Mouse (Mus musculus) liver, embryonic 12.5 days (tissue): ENCODE results near the gene Lpcat4. TPM values are rescaled to one million over a fixed set of nuclear protein-coding genes. Genes with fewer than 3 reads are reported as not detected.

ENCODE experiments used
- ATAC-seq: fragments of 200-750 bp; cut with Nextera tagmentation; 2 replicates; pipeline ENCODE4 v1.8.0; 2017; ENCODE audit warnings: moderate number of reproducible peaks, mild to moderate bottlenecking, moderate library complexity
- H3K27ac ChIP-seq: fragments of 300-500 bp; sonication (generic); 2 replicates; pipeline ENCODE4 v1.5.1; 2016; ENCODE audit warnings: mild to moderate bottlenecking
- H3K27me3 ChIP-seq: fragments of 300-500 bp; sonication (generic); replicated peaks from 2 replicates; pipeline ENCODE4 v1.6.1; 2016; ENCODE audit warnings: mild to moderate bottlenecking, moderate library complexity
- H3K36me3 ChIP-seq: fragments of 300-500 bp; sonication (generic); 2 replicates; pipeline ENCODE4 v1.6.1; 2016; ENCODE audit warnings: mild to moderate bottlenecking, moderate library complexity
- H3K4me1 ChIP-seq: fragments of 300-500 bp; sonication (generic); 2 replicates; pipeline ENCODE4 v1.6.1; 2016
- H3K4me2 ChIP-seq: fragments of 300-500 bp; sonication (generic); 2 replicates; pipeline ENCODE4 v1.6.1; 2016; ENCODE audit warnings: mild to moderate bottlenecking, moderate library complexity
- H3K4me3 ChIP-seq: fragments of 300-500 bp; sonication (generic); 2 replicates; pipeline ENCODE4 v1.5.1; 2016; ENCODE audit warnings: mild to moderate bottlenecking, moderate library complexity
- H3K9ac ChIP-seq: fragments of 300-500 bp; sonication (generic); 2 replicates; pipeline ENCODE4 v1.6.1; 2016; ENCODE audit warnings: mild to moderate bottlenecking, moderate library complexity
- H3K9me3 ChIP-seq: fragments of 300-500 bp; sonication (generic); replicated peaks from 2 replicates; pipeline ENCODE4 v1.6.1; 2016; ENCODE audit warnings: mild to moderate bottlenecking, moderate library complexity
- WGBS: fragments of 180-500 bp; shearing (Covaris S2); methylation state at CpG from one replicate; pipeline ENCODE4 v1.1.7; 2016; ENCODE audit not compliant: insufficient replicate concordance; 5-methylcytosine and 5-hydroxymethylcytosine counted together
- polyA plus RNA-seq: library from polyadenylated mRNA; unstranded; fragments of >200 nt; fragmentation: Nextera tagmentation; extraction: Ambion mirVana; gene quantifications from 2 replicates; pipeline ENCODE4 v1.2.1, GENCODE M21; 2016

Gene Lpcat4
- polyA plus RNA-seq, 1 experiment from 2014 or later = 5.9 TPM

GRCm38 (mm10) chr2:112264364-112264763 lies 25.1 kb downstream of the Lpcat4 start:
- Histone ChIP-seq H3K9me3 (no peaks in the 10 kb centered on the region), H3K4me3 (no peak overlapping the region), H3K27ac (no peak overlapping the region), H3K4me2 (peak overlapping the region; percentile 91), H3K9ac (no peak overlapping the region), H3K27me3 (no peaks in the 10 kb centered on the region), H3K36me3 (peaks cover 4% of the 10 kb centered on the region; the same call in 1 of the 2 replicates), H3K4me1 (peaks cover 56% of the 10 kb centered on the region)
- 58% methylated on average over 4 of the region's 4 CpGs for WGBS
- no peak for ATAC-seq

GRCm38 (mm10) chr2:112265448-112266241 lies 26.4 kb downstream of the Lpcat4 start, which contains the start of gene Slc12a6:
Slc12a6 (plus strand) TSS chr2:112265825.
- H3K4me1 ChIP-seq = peaks cover 65% of the 10 kb centered on the region
- peak within 1 kb of the TSS; percentile 83 for H3K4me3 ChIP-seq
- H3K9ac ChIP-seq = peak within 1 kb of the TSS; percentile 93
- ATAC-seq = peak; percentile 94
- H3K9me3 ChIP-seq = no peaks in the 10 kb centered on the region
- peaks cover 4% of the 10 kb centered on the region; the same call in 1 of the 2 replicates for H3K36me3 ChIP-seq
- H3K27ac ChIP-seq = peak within 1 kb of the TSS; percentile 90
- WGBS = under 1% methylated on average over 58 of the region's 85 CpGs
- peak within 1 kb of the TSS; percentile 91 for H3K4me2 ChIP-seq
- no peaks in the 10 kb centered on the region for H3K27me3 ChIP-seq

DNA sequence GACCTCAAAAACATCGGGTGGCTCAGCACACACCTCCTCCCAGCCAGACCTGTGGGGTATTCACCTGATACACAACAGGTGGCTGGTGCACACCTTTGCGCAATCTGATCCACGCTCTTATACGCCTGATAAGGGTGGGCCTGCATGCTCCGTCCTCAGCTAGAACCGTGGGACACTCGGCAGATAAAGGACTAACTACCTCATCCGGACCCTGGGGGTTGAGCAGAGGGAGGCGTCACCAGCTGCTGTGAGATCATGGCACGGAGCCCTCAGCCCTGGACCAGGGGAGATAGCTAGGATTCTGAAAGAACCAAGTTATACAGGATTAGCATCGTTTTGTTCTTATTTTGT lies 26.9 kb downstream of the Lpcat4 start, which contains the start of gene Gm21985:
Gm21985 (plus strand) TSS at position 73 of the 351 bp plus-strand sequence.
- Histone ChIP-seq H3K36me3 (peaks cover 4% of the 10 kb centered on the region; the same call in 1 of the 2 replicates), H3K4me1 (peaks cover 65% of the 10 kb centered on the region), H3K4me2 (peak within 1 kb of the TSS; percentile 91), H3K9ac (peak within 1 kb of the TSS; percentile 93), H3K4me3 (peak within 1 kb of the TSS; percentile 83), H3K27ac (peak within 1 kb of the TSS; percentile 90), H3K9me3 (no peaks in the 10 kb centered on the region), H3K27me3 (no peaks in the 10 kb centered on the region)
- under 1% methylated on average over 11 of the region's 11 CpGs for WGBS
- ATAC-seq = peak; percentile 61

DNA sequence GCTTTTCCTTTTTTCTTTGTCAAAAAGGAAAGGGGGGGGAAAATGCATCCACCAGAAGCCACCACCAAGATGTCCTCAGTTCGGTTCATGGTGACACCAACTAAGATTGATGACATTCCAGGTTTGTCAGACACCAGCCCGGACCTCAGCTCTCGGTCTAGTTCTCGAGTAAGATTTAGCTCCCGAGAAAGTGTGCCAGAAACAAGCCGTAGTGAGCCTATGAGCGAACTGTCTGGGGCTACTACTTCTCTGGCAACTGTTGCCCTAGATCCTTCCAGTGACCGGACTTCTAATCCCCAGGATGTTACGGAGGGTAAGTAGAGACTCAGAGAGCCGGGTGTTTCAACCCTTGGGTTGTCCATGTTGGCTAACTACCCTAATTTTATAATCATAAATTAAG lies 27.5 kb downstream of the Lpcat4 start:
- H3K4me3 ChIP-seq = peak overlapping the region; percentile 83
- H3K9me3 ChIP-seq = no peaks in the 10 kb centered on the region
- H3K36me3 ChIP-seq = peaks cover 4% of the 10 kb centered on the region; the same call in 1 of the 2 replicates
- H3K9ac ChIP-seq = peak overlapping the region; percentile 93
- ATAC-seq = no peak
- WGBS = 24% methylated on average over 10 of the region's 10 CpGs
- H3K27me3 ChIP-seq = no peaks in the 10 kb centered on the region
- H3K27ac ChIP-seq = peak overlapping the region; percentile 90
- H3K4me2 ChIP-seq = peak overlapping the region; percentile 91
- H3K4me1 ChIP-seq = peaks cover 65% of the 10 kb centered on the region

GRCm38 (mm10) chr2:112267547-112268269 lies 28.4 kb downstream of the Lpcat4 start:
- peak overlapping the region; percentile 83 for H3K4me3 ChIP-seq
- no peaks in the 10 kb centered on the region for H3K9me3 ChIP-seq
- H3K27ac ChIP-seq = 0 out of 2 replicates have a peak overlapping the region, but pooled peaks have one; percentile 45
- 25% methylated on average over 8 of the region's 8 CpGs for WGBS
- H3K4me2 ChIP-seq = peak overlapping the region; percentile 91
- peaks cover 4% of the 10 kb centered on the region; the same call in 1 of the 2 replicates for H3K36me3 ChIP-seq
- no peaks in the 10 kb centered on the region for H3K27me3 ChIP-seq
- no peak for ATAC-seq
- H3K9ac ChIP-seq = peak overlapping the region; percentile 93
- peaks cover 67% of the 10 kb centered on the region for H3K4me1 ChIP-seq

GRCm38 (mm10) chr2:112270011-112270410 lies 30.7 kb downstream of the Lpcat4 start:
- peak overlapping the region; percentile 32; the same call in 1 of the 2 replicates for H3K27ac ChIP-seq
- H3K9me3 ChIP-seq = no peaks in the 10 kb centered on the region
- H3K4me3 ChIP-seq = no peak overlapping the region
- WGBS = 55% methylated on average over 2 of the region's 2 CpGs
- no peaks in the 10 kb centered on the region for H3K27me3 ChIP-seq
- peaks cover 59% of the 10 kb centered on the region for H3K4me1 ChIP-seq
- H3K9ac ChIP-seq = no peak overlapping the region
- no peak overlapping the region for H3K4me2 ChIP-seq
- 0 out of 2 replicates have a peak, but pooled peaks cover 3% of the 10 kb centered on the region for H3K36me3 ChIP-seq
- no peak for ATAC-seq

DNA sequence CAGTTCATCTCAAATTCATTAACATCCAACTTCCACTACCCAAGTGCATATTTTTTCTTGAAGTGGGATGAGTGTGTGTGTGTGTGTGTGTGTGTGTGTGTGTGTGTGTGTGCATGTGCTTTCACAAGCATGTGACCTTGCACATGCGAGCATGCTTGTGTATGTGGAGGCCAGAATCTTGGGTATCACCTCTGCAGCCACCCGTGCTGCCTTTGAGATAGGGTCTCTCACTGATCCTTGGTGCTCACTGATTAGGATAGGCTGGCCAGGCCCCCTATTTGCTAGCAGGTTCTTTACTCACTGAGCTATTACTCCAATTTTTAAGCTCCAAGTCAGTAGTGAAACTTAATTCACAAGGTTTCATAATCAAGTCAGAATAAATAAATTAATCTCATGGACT lies 33.6 kb downstream of the Lpcat4 start:
- peaks cover 6% of the 10 kb centered on the region; the same call in 1 of the 2 replicates for H3K36me3 ChIP-seq
- H3K4me2 ChIP-seq = peak overlapping the region; percentile 34
- no peak overlapping the region for H3K9ac ChIP-seq
- H3K4me3 ChIP-seq = no peak overlapping the region
- H3K9me3 ChIP-seq = no peaks in the 10 kb centered on the region
- H3K27ac ChIP-seq = no peak overlapping the region
- H3K27me3 ChIP-seq = no peaks in the 10 kb centered on the region
- H3K4me1 ChIP-seq = peaks cover 43% of the 10 kb centered on the region
- ATAC-seq = peak; percentile 91
- 21% methylated on average over 2 of the region's 2 CpGs for WGBS

DNA sequence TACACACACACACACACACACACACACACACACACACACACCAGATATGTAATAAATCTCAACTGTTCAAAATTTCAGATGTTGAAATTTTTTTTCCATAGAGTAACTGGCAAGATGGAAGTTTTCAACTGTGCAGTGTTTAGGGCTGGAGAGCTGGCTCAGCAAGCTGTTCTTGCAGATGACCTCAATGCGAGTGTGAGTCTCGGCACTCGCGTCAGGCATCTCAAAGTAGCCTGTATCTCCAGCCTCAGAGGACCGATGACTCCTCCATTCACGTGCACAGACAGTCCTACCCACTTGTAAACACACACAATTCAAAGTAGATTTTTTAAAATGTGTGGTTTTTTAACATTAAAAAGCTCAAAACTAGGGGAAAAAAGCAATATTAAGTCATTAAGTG lies 34.2 kb downstream of the Lpcat4 start:
- H3K9me3 ChIP-seq = no peaks in the 10 kb centered on the region
- WGBS = 84% methylated on average over 6 of the region's 6 CpGs
- H3K36me3 ChIP-seq = peaks cover 6% of the 10 kb centered on the region; the same call in 1 of the 2 replicates
- no peaks in the 10 kb centered on the region for H3K27me3 ChIP-seq
- H3K27ac ChIP-seq = no peak overlapping the region
- H3K4me3 ChIP-seq = no peak overlapping the region
- no peak overlapping the region for H3K9ac ChIP-seq
- H3K4me2 ChIP-seq = peak overlapping the region; percentile 34; the same call in 1 of the 2 replicates
- ATAC-seq = no peak
- H3K4me1 ChIP-seq = peaks cover 39% of the 10 kb centered on the region

DNA sequence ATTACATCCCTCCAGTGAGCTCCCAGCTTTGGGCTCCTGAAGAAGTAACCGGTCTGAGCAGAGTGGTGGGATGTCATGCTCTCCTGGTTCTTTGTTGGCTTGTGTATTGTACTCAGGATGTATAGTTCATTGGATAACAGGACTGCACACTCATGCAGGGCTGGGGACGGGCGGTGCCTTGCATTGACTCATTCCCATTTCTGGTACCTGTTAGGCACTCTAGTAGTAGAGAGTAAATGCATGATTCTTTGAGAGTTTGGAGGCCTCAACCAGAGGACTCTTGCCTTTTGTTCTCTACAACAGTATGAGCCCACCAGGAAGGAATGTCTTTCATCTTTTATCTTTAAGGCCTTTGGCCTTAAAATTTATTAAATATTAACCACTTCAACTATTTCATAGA lies 37.6 kb downstream of the Lpcat4 start:
- Histone ChIP-seq H3K4me3 (no peak overlapping the region), H3K9ac (no peak overlapping the region), H3K36me3 (peaks cover 6% of the 10 kb centered on the region; the same call in 1 of the 2 replicates), H3K4me2 (no peak overlapping the region), H3K27me3 (no peaks in the 10 kb centered on the region), H3K27ac (no peak overlapping the region), H3K4me1 (peaks cover 29% of the 10 kb centered on the region), H3K9me3 (no peaks in the 10 kb centered on the region)
- no peak for ATAC-seq
- WGBS = 82% methylated on average over 3 of the region's 3 CpGs

GRCm38 (mm10) chr2:112282846-112283245 lies 43.6 kb downstream of the Lpcat4 start:
- no peak overlapping the region for H3K4me2 ChIP-seq
- no peak overlapping the region for H3K27ac ChIP-seq
- H3K4me1 ChIP-seq = peaks cover 33% of the 10 kb centered on the region
- H3K4me3 ChIP-seq = no peak overlapping the region
- no peaks in the 10 kb centered on the region for H3K27me3 ChIP-seq
- no peaks in the 10 kb centered on the region for H3K9me3 ChIP-seq
- H3K9ac ChIP-seq = no peak overlapping the region
- ATAC-seq = no peak
- H3K36me3 ChIP-seq = no peaks in the 10 kb centered on the region
- 94% methylated on average over 1 of the region's 1 CpGs for WGBS

DNA sequence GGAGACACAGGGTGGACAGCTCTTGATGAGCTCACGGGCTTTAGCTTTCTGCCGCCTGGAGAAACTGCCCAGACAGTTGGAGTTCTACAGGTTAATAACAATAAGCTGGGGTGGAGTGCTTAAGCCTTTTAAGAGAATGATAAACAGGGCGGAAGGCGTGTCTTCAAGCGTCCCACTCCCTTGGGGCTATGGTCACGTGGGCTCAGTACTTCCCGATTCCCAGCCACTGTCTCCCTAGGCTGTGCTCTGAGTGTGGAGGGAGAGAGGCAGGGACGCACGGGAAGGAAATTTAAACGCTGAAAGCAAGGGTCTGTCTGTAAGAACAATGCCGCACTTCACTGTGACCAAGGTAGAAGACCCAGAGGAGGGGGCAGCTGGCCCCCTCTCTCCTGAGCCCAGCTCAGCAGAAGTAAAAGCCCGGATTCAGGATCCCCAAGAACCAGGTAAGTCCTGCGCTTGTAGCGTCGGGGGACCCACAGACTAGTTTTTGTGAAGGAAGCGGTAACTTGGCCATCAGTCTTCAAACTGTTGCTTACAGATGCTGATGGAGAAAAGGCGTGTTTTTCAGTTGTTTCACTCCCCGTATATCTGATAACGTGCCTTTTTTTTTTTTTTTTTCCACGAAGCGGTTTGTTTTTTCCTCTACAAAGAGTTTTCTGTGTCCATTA lies 45.2 kb downstream of the Lpcat4 start:
- Histone ChIP-seq H3K27ac (peak overlapping the region; percentile 74), H3K27me3 (no peaks in the 10 kb centered on the region), H3K4me2 (peak overlapping the region; percentile 86), H3K4me1 (peaks cover 30% of the 10 kb centered on the region), H3K36me3 (no peaks in the 10 kb centered on the region), H3K9me3 (no peaks in the 10 kb centered on the region), H3K9ac (peak overlapping the region; percentile 74), H3K4me3 (peak overlapping the region; percentile 70)
- WGBS = under 1% methylated on average over 21 of the region's 21 CpGs
- ATAC-seq = peak; percentile 95
